8 mouse cellular contexts compared by ENCODE assay signal in the genomic region with DNA sequence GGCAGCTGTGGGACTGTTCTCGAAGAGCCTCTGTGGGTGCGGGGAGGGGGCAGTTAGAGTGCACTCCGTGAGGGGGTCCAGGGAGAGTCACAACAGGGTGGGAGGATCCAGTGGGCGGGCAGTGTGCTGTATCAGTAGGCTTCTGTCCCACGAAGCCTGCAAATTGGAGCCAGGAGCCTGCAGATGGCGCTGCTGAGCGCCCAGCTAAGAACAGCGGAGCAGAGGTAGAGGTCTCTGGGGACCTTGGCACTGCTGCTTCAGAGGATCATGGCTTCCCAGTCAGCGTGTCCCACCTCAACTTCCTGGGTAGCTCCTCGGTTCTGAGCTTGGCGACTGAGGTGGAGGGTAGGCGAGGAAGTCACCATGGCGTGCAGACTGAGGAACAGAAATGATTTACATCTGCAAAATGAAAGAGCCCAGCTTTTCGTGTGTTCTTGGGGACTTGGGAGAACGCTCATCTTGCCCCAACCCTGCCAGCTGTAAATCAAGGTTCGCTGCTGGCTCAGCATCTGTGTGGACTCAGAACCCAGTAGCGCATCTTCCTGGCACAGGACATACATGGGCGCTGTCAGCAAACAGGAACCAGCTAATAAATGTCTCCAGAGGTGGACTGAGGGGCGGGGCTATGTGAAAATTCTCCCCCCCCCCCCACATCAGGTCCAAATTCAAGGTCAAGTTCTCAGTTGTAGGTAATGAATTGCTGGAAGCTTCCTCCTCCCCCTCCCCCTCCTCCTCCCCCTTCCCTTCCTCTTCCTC. TPM values are rescaled to one million over a fixed set of nuclear protein-coding genes. Genes with fewer than 3 reads are reported as not detected.
DNase-seq lines count a peak whose midpoint lies in the region; ATAC-seq and TF ChIP-seq lines count a peak whose summit lies in the region.

No protein-coding gene starts in this region.

- H3K27me3 ChIP-seq in heart, embryonic 13.5 days (replicated peaks): peaks cover 76% of the 10 kb centered on the region
- H3K27me3 ChIP-seq in limb, embryonic 14.5 days (ENCODE audit: control insufficient read depth, insufficient read depth, low read length): no peaks in the 10 kb centered on the region

- no peaks in the 10 kb centered on the region for H3K36me3 ChIP-seq in heart, embryonic 13.5 days
- no peaks in the 10 kb centered on the region for H3K36me3 ChIP-seq in limb, embryonic 14.5 days (ENCODE audit: control insufficient read depth, insufficient read depth, low read length)

- ATAC-seq in heart, embryonic 13.5 days (ENCODE audit: extremely low read depth, insufficient number of reproducible peaks, low FRiP score, low TSS enrichment): no peak
- ATAC-seq in limb, embryonic 14.5 days (ENCODE audit: low FRiP score, low read depth): no peak; the same call in 1 of the 2 replicates

- no peak overlapping the region for H3K27ac ChIP-seq in heart, embryonic 13.5 days (replicated peaks)
- no peak overlapping the region for H3K27ac ChIP-seq in limb, embryonic 14.5 days (replicated peaks; ENCODE audit: low read depth, low read length)

- H3K4me2 ChIP-seq in heart, embryonic 13.5 days: peak overlapping the region; percentile 47
- peak overlapping the region; percentile 15; the same call in 1 of the 2 replicates for H3K4me2 ChIP-seq in limb, embryonic 14.5 days (replicated peaks; ENCODE audit: low read depth, low read length, severe bottlenecking)

- WGBS in heart, embryonic 13.5 days: 29% methylated on average over 19 of the region's 19 CpGs
- WGBS in limb, embryonic 14.5 days: 23% methylated on average over 19 of the region's 19 CpGs

- H3K4me3 ChIP-seq in heart, embryonic 13.5 days: no peak overlapping the region
- no peak overlapping the region for H3K4me3 ChIP-seq in limb, embryonic 14.5 days (replicated peaks; ENCODE audit: low read length)

- no peak for DNase-seq in heart, adult 18-20 months
- DNase-seq in brain, embryonic 14.5 days (ENCODE audit: low read depth): peak; percentile 54
- peak; percentile 43 for DNase-seq in heart, postnatal 4 days
- peak; percentile 63 for DNase-seq in limb, embryonic 14.5 days (ENCODE audit: low spot score)
- DNase-seq in neural tube, embryonic 10.5 days (ENCODE audit: extremely low spot score, low spot score): peak; percentile 51
- peak; percentile 85 for DNase-seq in thymus, postnatal 4 days
- DNase-seq in Muller cell, postnatal 12 days (ENCODE audit: inconsistent ontology term): no peak

- H3K9me3 ChIP-seq in heart, embryonic 13.5 days: no peaks in the 10 kb centered on the region
- no peaks in the 10 kb centered on the region for H3K9me3 ChIP-seq in limb, embryonic 14.5 days (ENCODE audit: control insufficient read depth, low read length)

- H3K4me1 ChIP-seq in heart, embryonic 13.5 days: peaks cover 21% of the 10 kb centered on the region
- no peaks in the 10 kb centered on the region for H3K4me1 ChIP-seq in limb, embryonic 14.5 days (ENCODE audit: control insufficient read depth, insufficient read depth, low read length)

- no peak overlapping the region for H3K9ac ChIP-seq in heart, embryonic 13.5 days
- no peak overlapping the region for H3K9ac ChIP-seq in limb, embryonic 14.5 days (ENCODE audit: low read depth, low read length, severe bottlenecking)

- TF ChIP-seq POLR2A in brain, embryonic 14.5 days (IDR thresholded peaks at IDR 0.05; ENCODE audit: borderline replicate concordance, extremely low read depth, insufficient read depth, insufficient read length, poor library complexity, severe bottlenecking): no peak
- TF ChIP-seq POLR2A in limb, embryonic 14.5 days (IDR thresholded peaks at IDR 0.05; ENCODE audit: borderline replicate concordance, extremely low read depth, insufficient read depth, insufficient read length): no peak

- peak; percentile 64 for TF ChIP-seq CTCF in brain, embryonic 14.5 days (IDR thresholded peaks at IDR 0.05; ENCODE audit: borderline replicate concordance, extremely low read depth, insufficient read depth, insufficient read length)

RNA-seq across cellular contexts. Expression of gene Syf2, which starts 32.5 kb away (rescaled TPM):
- 53.0 and 55.6 TPM in 2 replicates for polyA plus RNA-seq in heart, embryonic 13.5 days (2015; fragmentation: Nextera tagmentation; extraction: Ambion mirVana)
- total RNA-seq in heart, adult 18-20 months (2021): 10 to 100 TPM; 52.5 to 56.9 TPM
- polyA plus RNA-seq in brain, embryonic 14.5 days (2012; rRNA removed): 50.4 and 51.7 TPM in 2 replicates
- 10 to 100 TPM; 40.2 to 41.9 TPM for total RNA-seq in heart, postnatal 4 days (2021)
- polyA plus RNA-seq in limb, embryonic 14.5 days (2012; rRNA removed): 41.4 and 64.5 TPM in 2 replicates
- 64.3 and 69.1 TPM in 2 replicates for polyA plus RNA-seq in limb, embryonic 14.5 days (2014; fragmentation: Nextera tagmentation; extraction: Ambion mirVana)

RNA-seq across cellular contexts. Expression of gene Rsrp1, which starts 39.8 kb away (rescaled TPM):
- polyA plus RNA-seq in heart, embryonic 13.5 days (2015; fragmentation: Nextera tagmentation; extraction: Ambion mirVana): 325 and 327 TPM in 2 replicates
- 100 to 1,000 TPM; 177 to 237 TPM for total RNA-seq in heart, adult 18-20 months (2021)
- 541 and 940 TPM in 2 replicates for polyA plus RNA-seq in brain, embryonic 14.5 days (2012; rRNA removed)
- 100 to 1,000 TPM; 105 to 117 TPM for total RNA-seq in heart, postnatal 4 days (2021)
- 627 and 690 TPM in 2 replicates for polyA plus RNA-seq in limb, embryonic 14.5 days (2012; rRNA removed)
- polyA plus RNA-seq in limb, embryonic 14.5 days (2014; fragmentation: Nextera tagmentation; extraction: Ambion mirVana): 416 and 463 TPM in 2 replicates

RNA-seq across cellular contexts. Expression of gene Tmem50a, which starts 48.4 kb away (rescaled TPM):
- polyA plus RNA-seq in heart, embryonic 13.5 days (2015; fragmentation: Nextera tagmentation; extraction: Ambion mirVana): 132 and 149 TPM in 2 replicates
- 10 to 100 TPM; 61.9 to 65.3 TPM for total RNA-seq in heart, adult 18-20 months (2021)
- polyA plus RNA-seq in brain, embryonic 14.5 days (2012; rRNA removed): 132 and 143 TPM in 2 replicates
- total RNA-seq in heart, postnatal 4 days (2021): 10 to 100 TPM; 73.2 to 74.5 TPM
- polyA plus RNA-seq in limb, embryonic 14.5 days (2012; rRNA removed): 119 and 131 TPM in 2 replicates
- 166 TPM in 2 replicates for polyA plus RNA-seq in limb, embryonic 14.5 days (2014; fragmentation: Nextera tagmentation; extraction: Ambion mirVana)

Comparison
In these comparisons a context has a peak if more than half of its experiments do, and no peak if none do; other contexts are left out.
1. DNase-seq: peak in brain, embryonic 14.5 days (single experiment), heart, postnatal 4 days (single experiment), limb, embryonic 14.5 days (single experiment), neural tube, embryonic 10.5 days (single experiment) and thymus, postnatal 4 days (single experiment); none in heart, adult 18-20 months (0 of 2) and Muller cell, postnatal 12 days (single experiment).